Mouse (Mus musculus): ENCODE results near the gene Gm49342. TPM values are rescaled to one million over a fixed set of nuclear protein-coding genes. Genes with fewer than 3 reads are reported as not detected.

The Gm49342 gene
- total RNA-seq, 1 experiment, result 26.2 TPM

DNA sequence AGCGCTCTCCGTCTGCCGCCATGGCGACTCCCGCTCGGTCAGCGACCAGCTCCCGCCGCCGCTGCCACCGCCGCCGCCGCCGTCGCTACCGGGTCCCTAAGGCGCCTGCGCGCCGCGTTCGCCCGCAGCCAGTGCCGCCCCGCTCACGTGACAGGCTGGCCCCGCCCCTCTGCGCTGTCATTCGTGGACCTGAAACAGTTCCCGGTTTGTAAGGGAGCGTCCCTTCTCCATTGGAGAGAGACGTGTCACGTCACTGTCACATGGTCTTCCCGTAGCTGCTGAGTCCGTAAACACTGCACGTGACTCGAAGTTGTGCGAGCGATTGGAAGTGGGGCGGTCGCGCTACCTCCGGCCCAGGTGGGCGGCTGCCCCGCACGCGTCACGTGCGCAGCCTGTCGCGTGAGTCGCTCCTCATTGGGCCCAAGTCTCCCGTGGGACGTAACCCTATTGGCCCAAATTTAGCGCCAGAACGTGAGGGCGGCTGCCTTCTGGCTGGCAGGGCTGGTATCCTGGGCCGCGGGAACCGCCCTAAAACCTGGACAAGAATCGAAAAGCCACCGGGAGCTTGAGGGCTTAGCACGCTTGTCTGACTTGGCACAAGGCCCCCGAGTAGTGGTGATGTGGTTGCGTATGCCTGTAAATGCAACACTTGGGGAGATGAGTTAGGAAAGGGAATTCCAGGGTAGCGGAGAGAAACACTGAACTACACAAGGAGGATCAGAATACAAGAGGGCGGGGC is 13.4 kb upstream of the Gm49342 start, which contains the start of the genes Pip4p1 and Pnp:
Pip4p1 (minus strand) TSS at position 103 of the 739 bp plus-strand sequence.
Pnp (plus strand) TSS at position 329 of the 739 bp plus-strand sequence.
- H3K9me3 ChIP-seq (ENCODE audit: control insufficient read depth, insufficient read depth, low read depth, low read length), result no peaks in the 10 kb centered on the region
- H3K4me3 ChIP-seq (ENCODE audit: insufficient read depth in 1 of 2, low read depth in 1 of 2, low read length in 2 of 2, poor library complexity in 1 of 2, severe bottlenecking in 1 of 2), result peak within 1 kb of the TSS; percentile 77 to 90
- peaks cover 4 to 7% of the 10 kb centered on the region in 2 experiments; a peak in 3 of 4 replicates for H3K4me1 ChIP-seq (ENCODE audit: control insufficient read depth in 2 of 2, insufficient read depth in 2 of 2, low read length in 2 of 2, poor library complexity in 1 of 2)
- H3K27ac ChIP-seq (ENCODE audit: insufficient read depth, low read depth, low read length, poor library complexity, severe bottlenecking), result peak within 1 kb of the TSS; percentile 95
- peak; percentile 62; the same call in 1 of the 2 replicates for TF ChIP-seq MAFK (IDR thresholded peaks at IDR 0.05; ENCODE audit: insufficient read depth, low read depth, low read length)
- peak; percentile 40; the same call in 1 of the 2 replicates for TF ChIP-seq CHD2 (IDR thresholded peaks at IDR 0.05; ENCODE audit: low read depth, low read length)
- no peak for TF ChIP-seq ZNF384 (IDR thresholded peaks at IDR 0.05; ENCODE audit: low read depth, low read length)
- H3K9ac ChIP-seq (ENCODE audit: insufficient read depth, low read depth, low read length, poor library complexity, severe bottlenecking), result peak within 1 kb of the TSS; percentile 90
- in situ Hi-C loops (cut with MboI; ENCODE audit: low sequenced_read_pairs in 2 of 2, unreplicated experiment in 2 of 2), result no loop called here
- peak; percentile 95 for DNase-seq (ENCODE audit: low read depth, low spot score)
- H3K36me3 ChIP-seq (ENCODE audit: control insufficient read depth, insufficient read depth, low read length, poor library complexity, severe bottlenecking), result peaks cover 31% of the 10 kb centered on the region

DNA sequence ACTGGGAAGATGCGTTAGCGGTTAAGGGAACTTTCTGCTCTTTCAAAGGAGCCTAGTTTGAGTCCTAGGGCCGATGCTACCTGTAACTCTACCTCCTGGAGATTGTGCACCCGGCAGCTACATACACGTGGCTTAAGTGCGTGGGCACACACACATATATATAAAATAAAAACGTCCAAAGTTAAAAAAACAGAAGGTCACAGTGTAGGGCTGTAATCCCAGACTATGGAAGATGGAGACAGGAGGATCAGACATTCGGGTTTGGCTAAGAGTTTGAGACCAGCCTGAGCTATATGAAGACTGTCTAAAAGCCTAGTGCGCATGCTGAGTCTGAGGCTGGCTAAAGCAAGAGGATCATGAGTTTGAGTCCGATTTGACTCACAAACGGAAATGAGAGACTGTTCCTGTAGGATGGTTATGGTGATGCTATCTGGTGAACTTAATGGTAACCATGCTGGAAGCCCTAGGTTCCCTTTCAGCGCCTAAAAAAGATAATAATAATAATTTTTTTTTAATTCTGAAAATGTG is 12.8 kb upstream of the Gm49342 start:
- in situ Hi-C loops (cut with MboI; ENCODE audit: low sequenced_read_pairs in 2 of 2, unreplicated experiment in 2 of 2), result no loop called here
- Histone ChIP-seq H3K27ac (ENCODE audit: insufficient read depth, low read depth, low read length, poor library complexity, severe bottlenecking) (peak overlapping the region; percentile 95), H3K9ac (ENCODE audit: insufficient read depth, low read depth, low read length, poor library complexity, severe bottlenecking) (peak overlapping the region; percentile 88), H3K36me3 (ENCODE audit: control insufficient read depth, insufficient read depth, low read length, poor library complexity, severe bottlenecking) (peaks cover 26% of the 10 kb centered on the region), H3K4me1 (ENCODE audit: control insufficient read depth in 2 of 2, insufficient read depth in 2 of 2, low read length in 2 of 2, poor library complexity in 1 of 2) (peaks cover 4 to 7% of the 10 kb centered on the region in 2 experiments; a peak in 3 of 4 replicates), H3K4me3 (ENCODE audit: insufficient read depth in 1 of 2, low read depth in 1 of 2, low read length in 2 of 2, poor library complexity in 1 of 2, severe bottlenecking in 1 of 2) (peak overlapping the region; percentile 72 to 77), H3K9me3 (ENCODE audit: control insufficient read depth, insufficient read depth, low read depth, low read length) (no peaks in the 10 kb centered on the region)
- TF ChIP-seq MAFK (IDR thresholded peaks at IDR 0.05; ENCODE audit: insufficient read depth, low read depth, low read length), result no peak
- TF ChIP-seq HCFC1 (IDR thresholded peaks at IDR 0.05; ENCODE audit: borderline replicate concordance, insufficient read depth, low read length), result no peak
- TF ChIP-seq CHD2 (IDR thresholded peaks at IDR 0.05; ENCODE audit: low read depth, low read length), result no peak
- TF ChIP-seq ZNF384 (IDR thresholded peaks at IDR 0.05; ENCODE audit: low read depth, low read length), result no peak
- no peak for TF ChIP-seq ZC3H11A (IDR thresholded peaks at IDR 0.05; ENCODE audit: borderline replicate concordance, low read depth, low read length)
- no peak for DNase-seq (ENCODE audit: low read depth, low spot score)

DNA sequence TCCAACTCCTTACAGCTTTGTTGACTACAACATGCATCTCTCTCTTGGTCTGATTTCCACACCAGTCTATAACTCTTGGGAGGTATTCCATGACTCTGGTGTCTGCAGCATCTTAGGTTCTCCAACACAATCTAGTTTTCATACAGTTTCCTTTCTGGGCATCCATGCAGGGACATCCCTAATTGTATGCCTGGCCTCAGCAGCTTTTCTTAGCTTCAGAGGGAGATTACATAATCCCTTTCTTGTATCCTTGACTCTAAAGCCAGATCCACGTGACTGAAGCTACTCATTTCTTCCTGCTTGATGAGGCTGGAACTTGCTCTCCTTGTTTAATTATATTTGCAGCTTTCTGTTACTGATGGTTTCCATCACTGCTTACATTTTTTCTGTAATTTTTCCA is 7.7 kb upstream of the Gm49342 start:
- Histone ChIP-seq H3K9me3 (ENCODE audit: control insufficient read depth, insufficient read depth, low read depth, low read length) (no peaks in the 10 kb centered on the region), H3K9ac (ENCODE audit: insufficient read depth, low read depth, low read length, poor library complexity, severe bottlenecking) (no peak overlapping the region)
- in situ Hi-C loops (cut with MboI; ENCODE audit: low sequenced_read_pairs in 2 of 2, unreplicated experiment in 2 of 2), result no loop called here

DNA sequence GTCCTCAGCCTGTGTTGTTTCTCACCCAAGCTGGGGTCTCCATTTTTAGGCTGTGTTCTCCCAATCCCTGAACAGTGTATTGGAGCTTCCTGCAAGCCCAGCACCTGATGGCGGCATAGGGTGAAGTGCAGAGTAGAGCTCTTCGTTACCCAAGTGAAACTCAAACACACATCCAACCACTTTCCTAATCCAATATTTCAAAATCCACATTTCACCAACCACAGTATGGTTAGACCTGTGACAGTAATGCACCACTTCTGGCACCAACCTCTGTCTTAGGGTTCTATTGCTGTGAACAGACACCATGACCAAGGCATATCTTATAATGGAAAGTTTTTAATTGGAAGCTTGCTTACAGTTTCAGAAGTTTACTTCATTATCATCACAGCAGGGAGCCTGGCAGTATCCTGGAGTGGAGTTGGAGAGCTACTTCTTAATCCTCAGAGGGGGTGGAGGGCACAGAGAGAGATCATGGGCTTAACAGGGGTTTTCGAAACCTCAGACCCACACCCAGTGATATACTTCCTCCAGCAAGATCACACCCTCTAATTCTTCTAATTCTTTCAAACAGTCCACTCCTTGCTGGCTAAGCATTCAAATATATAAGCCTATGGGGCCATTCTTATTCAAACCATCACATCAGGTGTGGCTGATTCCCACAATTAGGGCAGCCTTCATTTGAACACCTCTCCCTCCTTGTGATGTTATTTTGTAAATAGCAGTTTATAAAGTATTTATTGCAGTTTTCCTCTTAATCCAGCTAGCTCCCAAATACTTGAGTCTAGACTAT is 6.0 kb upstream of the Gm49342 start:
- Histone ChIP-seq H3K9ac (ENCODE audit: insufficient read depth, low read depth, low read length, poor library complexity, severe bottlenecking) (no peak overlapping the region; the same call in 1 of the 2 replicates), H3K36me3 (ENCODE audit: control insufficient read depth, insufficient read depth, low read length, poor library complexity, severe bottlenecking) (no peaks in the 10 kb centered on the region), H3K9me3 (ENCODE audit: control insufficient read depth, insufficient read depth, low read depth, low read length) (no peaks in the 10 kb centered on the region), H3K4me1 (ENCODE audit: control insufficient read depth in 2 of 2, insufficient read depth in 2 of 2, low read length in 2 of 2, poor library complexity in 1 of 2) (peaks cover 2% of the 10 kb centered on the region in 2 experiments; a peak in 1 of 4 replicates), H3K27ac (ENCODE audit: insufficient read depth, low read depth, low read length, poor library complexity, severe bottlenecking) (no peak overlapping the region; the same call in 1 of the 2 replicates), H3K4me3 (ENCODE audit: insufficient read depth in 1 of 2, low read depth in 1 of 2, low read length in 2 of 2, poor library complexity in 1 of 2, severe bottlenecking in 1 of 2) (peak overlapping the region; percentile 14 to 72)
- no peak for DNase-seq (ENCODE audit: low read depth, low spot score)
- in situ Hi-C loops (cut with MboI; ENCODE audit: low sequenced_read_pairs in 2 of 2, unreplicated experiment in 2 of 2), result no loop called here
- TF ChIP-seq HCFC1 (IDR thresholded peaks at IDR 0.05; ENCODE audit: borderline replicate concordance, insufficient read depth, low read length) (no peak), CHD2 (IDR thresholded peaks at IDR 0.05; ENCODE audit: low read depth, low read length) (no peak), ZNF384 (IDR thresholded peaks at IDR 0.05; ENCODE audit: low read depth, low read length) (no peak), MAFK (IDR thresholded peaks at IDR 0.05; ENCODE audit: insufficient read depth, low read depth, low read length) (no peak), ZC3H11A (IDR thresholded peaks at IDR 0.05; ENCODE audit: borderline replicate concordance, low read depth, low read length) (no peak)

More for the DNA sequence above, 7.7 kb upstream of the Gm49342 start:
- Histone ChIP-seq H3K4me3 (ENCODE audit: insufficient read depth in 1 of 2, low read depth in 1 of 2, low read length in 2 of 2, poor library complexity in 1 of 2, severe bottlenecking in 1 of 2) (no peak overlapping the region), H3K4me1 (ENCODE audit: control insufficient read depth in 2 of 2, insufficient read depth in 2 of 2, low read length in 2 of 2, poor library complexity in 1 of 2) (peaks cover 2 to 4% of the 10 kb centered on the region in 2 experiments; a peak in 2 of 4 replicates), H3K27ac (ENCODE audit: insufficient read depth, low read depth, low read length, poor library complexity, severe bottlenecking) (no peak overlapping the region), H3K36me3 (ENCODE audit: control insufficient read depth, insufficient read depth, low read length, poor library complexity, severe bottlenecking) (no peaks in the 10 kb centered on the region)
- DNase-seq (ENCODE audit: low read depth, low spot score), result no peak
- TF ChIP-seq HCFC1 (IDR thresholded peaks at IDR 0.05; ENCODE audit: borderline replicate concordance, insufficient read depth, low read length) (no peak), CHD2 (IDR thresholded peaks at IDR 0.05; ENCODE audit: low read depth, low read length) (no peak), ZC3H11A (IDR thresholded peaks at IDR 0.05; ENCODE audit: borderline replicate concordance, low read depth, low read length) (no peak), ZNF384 (IDR thresholded peaks at IDR 0.05; ENCODE audit: low read depth, low read length) (no peak), MAFK (IDR thresholded peaks at IDR 0.05; ENCODE audit: insufficient read depth, low read depth, low read length) (no peak)
